Mouse (Mus musculus) embryonic facial prominence, embryonic 14.5 days (tissue): ENCODE results near the gene Vars2. TPM values are rescaled to one million over a fixed set of nuclear protein-coding genes. Genes with fewer than 3 reads are reported as not detected.

ENCODE experiments used
- ATAC-seq: fragments of 200-750 bp; cut with Nextera tagmentation; 2 replicates; pipeline ENCODE4 v1.8.0; 2017; ENCODE audit warnings: low read depth, moderate number of reproducible peaks, moderate TSS enrichment
- DNase-seq: peaks from one replicate; pipeline ENCODE4 v3.0.0-alpha.2; 2015; ENCODE audit warnings: low spot score
- H3K27ac ChIP-seq: fragments of 300-500 bp; sonication (generic); replicated peaks from 2 replicates; pipeline ENCODE4 v1.5.1; 2014; ENCODE audit warnings: low read depth, mild to moderate bottlenecking, low read length, moderate library complexity
- H3K27me3 ChIP-seq: fragments of 300-500 bp; sonication (generic); replicated peaks from 2 replicates; pipeline ENCODE4 v1.6.1; 2014; ENCODE audit warnings: low read length; ENCODE audit not compliant: control insufficient read depth, insufficient read depth
- H3K36me3 ChIP-seq: fragments of 300-500 bp; sonication (generic); 2 replicates; pipeline ENCODE4 v1.6.1; 2014; ENCODE audit warnings: low read length, mixed read lengths; ENCODE audit not compliant: control insufficient read depth, insufficient read depth
- H3K4me1 ChIP-seq: fragments of 300-500 bp; sonication (generic); 2 replicates; pipeline ENCODE4 v1.6.1; 2014; ENCODE audit warnings: antibody characterized with exemption, low read length; ENCODE audit not compliant: control insufficient read depth, insufficient read depth
- H3K4me2 ChIP-seq: fragments of 300-500 bp; sonication (generic); 2 replicates; pipeline ENCODE4 v1.6.1; 2014; ENCODE audit warnings: low read depth, mild to moderate bottlenecking, low read length, moderate library complexity, mixed read lengths
- H3K4me3 ChIP-seq: fragments of 300-500 bp; sonication (generic); 2 replicates; pipeline ENCODE4 v1.5.1; 2014; ENCODE audit warnings: low read depth, mild to moderate bottlenecking, low read length
- H3K9ac ChIP-seq: fragments of 300-500 bp; sonication (generic); 2 replicates; pipeline ENCODE4 v1.6.1; 2014; ENCODE audit warnings: low read depth, mild to moderate bottlenecking, low read length, moderate library complexity, mixed read lengths
- H3K9me3 ChIP-seq: fragments of 300-500 bp; sonication (generic); 2 replicates; pipeline ENCODE4 v1.6.1; 2016; ENCODE audit warnings: low read length; ENCODE audit not compliant: control insufficient read depth
- WGBS: fragments of 180-500 bp; shearing (Covaris S2); extraction: QIAGEN DNeasy Blood & Tissue Kit; methylation state at CpG from one replicate; pipeline ENCODE4 v1.1.7; 2014; 5-methylcytosine and 5-hydroxymethylcytosine counted together
- polyA plus RNA-seq: library from polyadenylated mRNA; unstranded; fragments of >200 nt; fragmentation: Nextera tagmentation; extraction: Ambion mirVana; gene quantifications from 2 replicates; pipeline ENCODE4 v1.2.1, GENCODE M21; 2014

Gene Vars2
- polyA plus RNA-seq, 1 experiment from 2014 or later, result 15.1 TPM

DNA sequence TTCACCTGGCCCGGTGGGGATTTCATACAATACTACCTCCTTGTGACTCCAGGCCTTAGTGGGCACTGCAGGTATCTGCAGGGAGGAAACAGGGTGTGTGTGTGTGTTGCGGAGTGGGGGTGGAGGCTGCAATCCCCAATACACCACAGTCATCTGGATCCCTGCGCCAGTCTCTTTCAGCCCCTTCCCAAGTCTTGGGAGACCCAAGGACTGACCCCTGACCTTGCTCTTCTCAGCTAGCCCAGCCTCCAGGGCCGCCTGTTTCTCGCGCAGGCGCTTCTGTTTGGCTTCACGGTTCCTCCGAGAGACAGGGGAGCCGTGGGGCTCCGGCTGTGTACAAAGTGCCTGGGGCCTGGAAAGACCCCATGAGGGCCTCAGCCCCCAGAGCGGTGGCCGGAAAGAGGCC lies 538 bp downstream of the Vars2 start:
- no peaks in the 10 kb centered on the region for H3K27me3 ChIP-seq
- peak; percentile 46 for ATAC-seq
- peak overlapping the region; percentile 78 for H3K27ac ChIP-seq
- no peaks in the 10 kb centered on the region for H3K9me3 ChIP-seq
- peak overlapping the region; percentile 81 for H3K4me3 ChIP-seq
- peak; percentile 36 for DNase-seq
- H3K4me1 ChIP-seq, result no peaks in the 10 kb centered on the region; the same call in 1 of the 2 replicates
- H3K9ac ChIP-seq, result peak overlapping the region; percentile 89
- H3K36me3 ChIP-seq, result peaks cover 36% of the 10 kb centered on the region
- peak overlapping the region; percentile 92 for H3K4me2 ChIP-seq
- 1% methylated on average over 13 of the region's 13 CpGs for WGBS

- Histone ChIP-seq H3K36me3 (peaks cover 41% of the 10 kb centered on the region), H3K27ac (no peak overlapping the region), H3K9me3 (no peaks in the 10 kb centered on the region), H3K27me3 (no peaks in the 10 kb centered on the region), H3K4me1 (no peaks in the 10 kb centered on the region; the same call in 1 of the 2 replicates), H3K9ac (peak overlapping the region; percentile 89; the same call in 1 of the 2 replicates), H3K4me2 (peak overlapping the region; percentile 92; the same call in 1 of the 2 replicates), H3K4me3 (no peak overlapping the region)
- WGBS, result 77% methylated on average over 17 of the region's 17 CpGs
- peak; percentile 63 for DNase-seq
- ATAC-seq, result no peak
These were observed 1.4 kb downstream of the Vars2 start for GRCm38 (mm10) chr17:35665957-35666515.

GRCm38 (mm10) chr17:35653086-35653485 lies 14.3 kb downstream of the Vars2 start:
- Histone ChIP-seq H3K36me3 (peaks cover 30% of the 10 kb centered on the region), H3K4me3 (no peak overlapping the region), H3K9ac (no peak overlapping the region), H3K27ac (no peak overlapping the region), H3K4me2 (no peak overlapping the region), H3K9me3 (no peaks in the 10 kb centered on the region), H3K27me3 (no peaks in the 10 kb centered on the region), H3K4me1 (no peaks in the 10 kb centered on the region)
- WGBS, result 78% methylated on average over 2 of the region's 2 CpGs
- DNase-seq (no peak), ATAC-seq (no peak)

GRCm38 (mm10) chr17:35649429-35649828 lies 18.0 kb downstream of the Vars2 start:
- no peaks in the 10 kb centered on the region for H3K9me3 ChIP-seq
- ATAC-seq, result no peak
- peak; percentile 6 for DNase-seq
- no peak overlapping the region for H3K4me3 ChIP-seq
- no peaks in the 10 kb centered on the region for H3K36me3 ChIP-seq
- H3K9ac ChIP-seq, result no peak overlapping the region
- no peaks in the 10 kb centered on the region for H3K4me1 ChIP-seq
- WGBS, result 64% methylated on average over 2 of the region's 2 CpGs
- H3K4me2 ChIP-seq, result no peak overlapping the region
- H3K27ac ChIP-seq, result no peak overlapping the region
- H3K27me3 ChIP-seq, result no peaks in the 10 kb centered on the region

DNA sequence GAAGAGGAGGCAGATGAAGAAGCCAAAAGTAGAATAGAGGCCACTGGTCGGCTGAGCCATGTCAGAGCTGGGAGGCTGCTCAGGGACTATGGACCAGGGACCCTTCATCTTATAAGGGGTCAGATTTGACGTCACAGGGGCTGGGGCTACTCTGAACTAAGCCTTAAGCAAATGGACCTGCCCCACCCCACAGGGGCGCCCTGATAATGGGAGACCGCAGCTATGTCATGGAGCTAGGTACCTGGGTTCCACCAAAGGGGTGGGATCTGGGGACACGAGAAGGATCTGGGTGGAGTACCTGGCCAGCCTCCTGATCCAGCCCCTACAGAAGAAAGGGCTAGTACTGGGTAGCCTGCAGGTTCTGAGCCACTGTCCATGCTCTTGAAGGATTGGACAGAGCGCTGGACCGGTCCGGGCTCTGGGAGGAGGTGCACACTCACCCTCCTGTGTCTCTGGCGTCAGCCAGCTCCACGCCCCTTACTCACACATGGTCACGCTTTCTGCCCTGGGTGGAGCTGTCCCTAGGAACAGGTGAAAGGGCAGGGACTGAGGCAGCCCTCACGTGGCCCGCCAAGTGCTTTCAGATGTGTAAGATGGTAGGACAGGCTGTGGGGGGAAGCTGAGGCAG lies 23.7 kb downstream of the Vars2 start, which contains the start of gene Mucl3:
TSS of gene Mucl3 (minus strand) at position 87 of the 628 bp plus-strand sequence.
- DNase-seq, result no peak
- Histone ChIP-seq H3K27me3 (no peaks in the 10 kb centered on the region), H3K4me1 (0 out of 2 replicates have a peak, but pooled peaks cover 7% of the 10 kb centered on the region), H3K27ac (no peak within 1 kb of the TSS), H3K4me3 (no peak within 1 kb of the TSS), H3K9ac (no peak within 1 kb of the TSS), H3K4me2 (no peak within 1 kb of the TSS), H3K9me3 (no peaks in the 10 kb centered on the region), H3K36me3 (no peaks in the 10 kb centered on the region)
- WGBS, result 80% methylated on average over 12 of the region's 13 CpGs
- ATAC-seq, result no peak

GRCm38 (mm10) chr17:35639352-35639751 lies 28.0 kb downstream of the Vars2 start:
- Histone ChIP-seq H3K4me3 (no peak overlapping the region), H3K4me2 (peak overlapping the region; percentile 29), H3K9me3 (no peaks in the 10 kb centered on the region), H3K36me3 (no peaks in the 10 kb centered on the region), H3K4me1 (0 out of 2 replicates have a peak, but pooled peaks cover 7% of the 10 kb centered on the region), H3K9ac (no peak overlapping the region), H3K27me3 (no peaks in the 10 kb centered on the region), H3K27ac (peak overlapping the region; percentile 66)
- 74% methylated on average over 6 of the region's 6 CpGs for WGBS
- no peak for ATAC-seq
- DNase-seq, result no peak

- 23% methylated on average over 14 of the region's 14 CpGs for WGBS
- DNase-seq (peak; percentile 95), ATAC-seq (peak; percentile 94)
- Histone ChIP-seq H3K27me3 (no peaks in the 10 kb centered on the region), H3K9ac (no peak overlapping the region), H3K4me2 (peak overlapping the region; percentile 39), H3K4me1 (0 out of 2 replicates have a peak, but pooled peaks cover 7% of the 10 kb centered on the region), H3K36me3 (no peaks in the 10 kb centered on the region), H3K9me3 (no peaks in the 10 kb centered on the region), H3K27ac (peak overlapping the region; percentile 66), H3K4me3 (no peak overlapping the region)
These were observed 28.8 kb downstream of the Vars2 start for GRCm38 (mm10) chr17:35638475-35639190.

- Histone ChIP-seq H3K4me3 (peak overlapping the region; percentile 43), H3K27me3 (no peaks in the 10 kb centered on the region), H3K27ac (no peak overlapping the region), H3K36me3 (no peaks in the 10 kb centered on the region), H3K4me2 (peak overlapping the region; percentile 76), H3K9me3 (no peaks in the 10 kb centered on the region), H3K4me1 (0 out of 2 replicates have a peak, but pooled peaks cover 7% of the 10 kb centered on the region), H3K9ac (no peak overlapping the region)
- 40% methylated on average over 5 of the region's 5 CpGs for WGBS
- ATAC-seq (no peak), DNase-seq (peak; percentile 51)
These were observed 31.0 kb downstream of the Vars2 start for GRCm38 (mm10) chr17:35636363-35636762.
